Mouse (Mus musculus) CD8-positive naive resting alpha-beta T cell, adult 57 days (primary cell): ENCODE results near the gene Alkbh5. TPM values are rescaled to one million over a fixed set of nuclear protein-coding genes. Genes with fewer than 3 reads are reported as not detected.

Experiments
- total RNA-seq: library from RNA; stranded (reverse); gene quantifications from one replicate; pipeline ENCODE4 v1.2.4, GENCODE M21; 2023

Gene Alkbh5
- total RNA-seq, result 58.0 TPM

DNA sequence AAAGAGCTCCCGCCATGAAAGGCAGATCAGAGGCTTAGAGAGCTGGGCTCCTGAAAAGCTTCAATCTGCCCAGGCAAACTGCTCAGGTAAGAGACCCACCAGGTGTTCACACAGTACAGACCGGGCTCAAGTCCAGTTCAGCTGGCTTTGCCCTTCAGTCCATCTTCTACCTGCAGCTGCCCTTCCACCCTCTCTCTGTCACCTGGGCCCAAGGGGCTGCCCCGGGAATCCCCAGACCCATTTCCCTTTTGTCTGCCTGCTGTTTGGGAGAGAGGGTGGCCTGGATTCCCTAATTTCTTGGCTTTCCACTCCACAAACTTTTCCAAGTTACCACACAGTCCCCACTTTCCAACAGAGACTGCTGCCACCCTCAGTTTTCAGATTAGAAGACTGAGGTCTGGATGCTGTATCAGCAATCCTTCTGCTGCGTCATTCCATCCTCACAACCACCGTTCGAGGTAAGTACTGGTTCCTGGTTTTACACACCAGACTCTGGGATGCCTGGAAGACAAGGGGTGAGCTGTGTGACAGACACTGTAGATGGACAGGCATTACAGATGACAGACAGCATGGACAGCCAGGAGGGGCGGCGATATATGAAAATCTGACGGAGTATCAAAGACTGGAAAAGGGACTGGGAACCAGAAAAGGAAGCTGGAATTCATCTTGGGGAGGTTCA is at the start of gene Alkbh5:
Gene Alkbh5 (plus strand): TSS at position 202 of the 679 bp plus-strand sequence.

Other genes with a start within 250 kb of the Alkbh5 start
- 27.5 TPM for gene Tom1l2, start 183.5 kb upstream of the Alkbh5 start, total RNA-seq
- gene Drc3, start 183.1 kb upstream of the Alkbh5 start, total RNA-seq, result 0.40 TPM
- 27.3 TPM for gene Gid4, start 119.2 kb upstream of the Alkbh5 start, total RNA-seq
- 36.9 TPM for gene Atpaf2, start 117.9 kb upstream of the Alkbh5 start, total RNA-seq
- gene Drg2, start 81.8 kb upstream of the Alkbh5 start, total RNA-seq, result 56.1 TPM
- gene Myo15, start 67.0 kb upstream of the Alkbh5 start, total RNA-seq, result 0.73 TPM
- gene Llgl1, start 163.3 kb downstream of the Alkbh5 start, total RNA-seq, result 34.1 TPM
- gene Flii, start 190.9 kb downstream of the Alkbh5 start, total RNA-seq, result 165 TPM
- 16.6 TPM for gene Mief2, start 192.0 kb downstream of the Alkbh5 start, total RNA-seq
- 27.6 TPM for gene Top3a, start 241.0 kb downstream of the Alkbh5 start, total RNA-seq
- gene Smcr8, start 241.1 kb downstream of the Alkbh5 start, total RNA-seq, result 87.4 TPM